Mouse (Mus musculus) liver, postnatal 0 days (tissue): ENCODE results near the gene Cul7.

ENCODE experiments used
- CTCF ChIP-seq: sonication (generic); IDR thresholded peaks from 2 replicates; pipeline ENCODE4 v1.5.1; 2016; ENCODE audit warnings: antibody characterized with exemption, low read depth
- EP300 ChIP-seq: IDR thresholded peaks from 2 replicates; pipeline ENCODE4 v1.6.1; 2016; ENCODE audit warnings: antibody characterized with exemption, low read depth, mild to moderate bottlenecking

- no peak for TF ChIP-seq CTCF
- no peak for TF ChIP-seq EP300
Measured at GRCm38 (mm10) chr17:46678911-46679310, 28.8 kb downstream of the Cul7 start.
